Mouse (Mus musculus) olfactory bulb, adult 2 months (tissue): ENCODE results near the gene AI837181.

Source experiments
- CTCF ChIP-seq: fragments of 200-500 bp; IDR thresholded peaks from 2 replicates; pipeline ENCODE4 v1.5.1; 2012; ENCODE audit warnings: low read depth, mild to moderate bottlenecking, low read length, moderate library complexity; ENCODE audit not compliant: insufficient read depth
- POLR2A ChIP-seq: fragments of 200-500 bp; IDR thresholded peaks from 2 replicates; pipeline ENCODE4 v1.6.1; 2012; ENCODE audit warnings: mild to moderate bottlenecking, low read depth, low read length, moderate library complexity; ENCODE audit not compliant: insufficient read depth

GRCm38 (mm10) chr19:5432992-5433852 lies 8.3 kb downstream of the AI837181 start:
- TF ChIP-seq CTCF (no peak), POLR2A (no peak)
